Mouse (Mus musculus) G1E (cell line): ENCODE data around the gene Slamf6.

Source experiments
- CTCF ChIP-seq: IDR thresholded peaks from 2 replicates; pipeline ENCODE4 v1.5.1; 2012; ENCODE audit warnings: low read depth, low read length, inconsistent platforms, mixed read lengths
- GATA1 ChIP-seq: IDR thresholded peaks from 2 replicates; pipeline ENCODE4 v1.6.1; 2012; ENCODE audit warnings: borderline replicate concordance, low read length, inconsistent platforms, mixed read lengths
- POLR2AphosphoS5 ChIP-seq: IDR thresholded peaks from 2 replicates; pipeline ENCODE4 v1.6.1; 2012; ENCODE audit warnings: low read depth, low read length, inconsistent platforms; ENCODE audit not compliant: insufficient replicate concordance

DNA sequence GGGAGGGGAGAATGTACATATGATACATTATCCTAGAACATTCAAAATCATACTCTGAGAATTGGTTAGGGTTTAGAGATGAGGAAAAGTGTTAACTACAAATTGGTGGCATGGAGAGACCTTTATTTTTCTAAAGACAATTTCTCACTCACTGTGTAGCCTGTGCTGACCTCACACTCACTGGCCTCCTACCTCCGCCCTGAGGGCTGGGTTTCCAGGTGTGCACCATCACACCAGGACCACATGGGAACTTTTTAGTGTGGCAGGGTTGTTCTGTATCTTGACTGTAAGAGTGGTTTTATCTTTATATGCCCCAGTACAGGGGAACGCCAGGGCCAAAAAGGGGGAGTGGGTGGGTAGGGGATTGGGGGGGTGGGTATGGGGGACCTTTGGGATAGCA lies 60.6 kb downstream of the Slamf6 start:
- TF ChIP-seq CTCF: no peak
- no peak for TF ChIP-seq GATA1
- TF ChIP-seq POLR2AphosphoS5: no peak
